Mouse (Mus musculus): ENCODE measurements around the gene Mrps5.
"Not testable (repeated sequence)": the region's sequence is repeated elsewhere in the genome, so short reads cannot be mapped to it uniquely, and the experiment has no call there.

Mrps5 gene

GRCm38 (mm10) chr2:127586694-127587513, at the start of gene Mrps5, which contains the start of gene Zfp661:
Gene Mrps5 (plus strand): TSS chr2:127587222.
Gene Zfp661 (minus strand): TSS chr2:127587094.
- peak; percentile 72 to 85 for DNase-seq

GRCm38 (mm10) chr2:127537548-127537947, 49.5 kb upstream of the Mrps5 start:
- no peak for DNase-seq

DNA sequence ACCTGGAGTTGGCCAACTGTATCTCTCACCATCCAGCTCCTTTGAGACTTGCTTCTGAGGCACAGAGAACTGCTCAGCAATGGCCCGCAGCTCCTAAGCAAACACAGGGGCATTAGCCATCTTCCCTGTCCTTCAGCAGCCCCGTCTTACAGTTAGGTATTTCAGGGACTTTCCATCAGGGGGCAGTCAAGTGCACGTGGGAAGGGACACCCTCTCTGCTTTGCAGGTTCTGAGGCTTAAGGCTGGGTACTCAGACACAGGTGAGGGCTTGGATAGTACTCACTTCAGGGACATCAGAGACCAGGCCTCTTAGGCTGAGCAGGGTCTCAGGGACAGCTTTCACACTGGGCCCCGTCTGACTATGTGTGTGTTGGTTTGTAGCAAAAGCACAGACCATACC, 47.5 kb upstream of the Mrps5 start:
- DNase-seq, result no peak

DNA sequence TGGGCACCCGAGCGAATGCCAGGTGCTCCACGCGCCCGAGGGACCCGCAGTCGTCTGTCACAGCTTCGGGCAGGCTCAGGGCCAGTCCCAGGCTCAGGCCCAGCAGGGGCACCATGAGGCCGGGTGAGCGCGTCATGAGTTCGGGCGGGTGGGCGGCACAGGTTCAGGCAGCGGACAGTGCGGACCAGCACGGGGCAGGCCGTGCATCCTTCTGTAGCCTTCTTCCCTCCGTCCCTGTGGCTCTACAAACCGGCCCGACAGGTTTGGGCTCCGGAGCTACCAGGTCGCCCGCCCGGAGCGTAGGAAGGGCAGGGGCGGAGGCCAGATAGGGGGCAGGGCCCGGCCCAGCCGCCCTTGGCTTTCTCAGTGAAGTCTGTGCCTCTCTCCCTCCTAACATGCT, 45.8 kb upstream of the Mrps5 start, which contains the start of gene Prom2:
TSS of gene Prom2 (minus strand) at position 283 of the 400 bp plus-strand sequence.
- DNase-seq, result no peak

GRCm38 (mm10) chr2:127541697-127542096, 45.3 kb upstream of the Mrps5 start:
- DNase-seq, result no peak

DNA sequence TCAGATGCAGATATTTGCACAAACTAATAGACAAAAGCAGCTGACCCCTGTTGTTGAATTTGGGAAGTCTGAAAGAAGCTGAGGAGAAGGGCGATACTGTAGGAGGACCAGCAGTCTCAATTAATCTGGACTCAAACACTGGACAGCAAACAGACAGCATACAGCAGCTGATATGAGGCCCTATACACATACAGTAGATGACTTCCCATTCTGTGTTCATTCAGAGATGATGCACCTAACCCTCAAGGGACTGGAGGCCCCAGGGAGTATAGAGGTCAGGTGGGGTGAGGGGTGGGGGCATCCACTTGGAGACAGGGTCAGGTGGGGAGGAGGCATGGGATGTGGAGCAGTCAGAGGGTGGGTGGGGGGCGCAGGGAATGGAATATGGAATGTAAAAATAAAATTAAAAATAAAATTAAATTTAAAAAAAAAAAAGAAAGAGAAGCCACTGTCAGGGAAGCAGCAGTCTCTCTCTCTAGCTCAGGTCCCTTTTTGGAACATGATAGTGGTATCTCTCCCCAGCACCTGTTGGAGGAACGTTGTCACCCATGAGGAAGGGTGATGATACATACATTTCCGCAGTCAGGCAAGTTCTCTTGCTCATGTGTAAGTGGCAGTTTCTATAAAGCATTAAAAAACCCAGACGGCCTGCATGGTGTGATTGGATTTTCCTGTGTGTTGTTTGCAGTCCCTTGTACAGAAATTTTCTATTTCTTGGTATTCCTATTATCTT, 38.5 kb upstream of the Mrps5 start:
- no peak for DNase-seq

DNA sequence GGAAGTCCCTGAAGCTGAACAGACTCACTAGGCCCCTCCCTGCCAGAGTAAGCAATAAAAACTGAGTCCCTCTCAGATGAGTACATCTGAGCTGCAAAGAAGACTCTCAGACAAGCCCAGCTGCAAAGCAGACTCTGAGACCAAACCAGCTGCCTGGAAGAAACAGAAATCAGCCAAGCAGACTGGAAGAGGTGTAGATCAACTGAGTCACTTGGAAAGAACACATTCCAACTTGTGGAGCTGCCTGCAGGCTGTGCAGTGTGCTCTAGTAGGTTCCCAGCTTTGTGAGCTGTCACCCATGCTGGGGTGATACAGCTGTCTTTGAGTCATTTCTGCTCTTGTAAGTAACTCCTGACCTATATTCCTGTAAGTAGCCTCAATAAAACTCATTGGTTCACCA, 37.3 kb upstream of the Mrps5 start:
- no peak for DNase-seq

DNA sequence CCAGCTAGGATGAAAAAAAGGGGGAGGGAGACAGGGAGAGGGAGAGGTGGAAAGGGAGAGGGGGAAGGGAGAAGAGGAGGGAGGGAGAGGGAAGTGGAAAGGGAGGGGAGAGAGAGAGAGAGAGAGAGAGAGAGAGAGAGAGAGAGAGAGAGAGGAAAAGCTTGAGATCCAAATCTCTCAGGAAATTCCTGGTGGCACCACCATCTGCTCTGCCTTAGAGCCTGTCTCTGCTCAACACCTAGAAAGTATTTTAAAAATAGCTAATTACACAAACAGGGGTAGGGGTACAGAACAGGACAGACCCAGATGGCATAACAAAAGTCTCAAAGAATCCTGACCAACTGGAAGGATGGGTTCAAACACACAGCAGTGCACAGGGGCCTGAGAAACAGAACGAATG, 36.6 kb upstream of the Mrps5 start:
- no peak for DNase-seq

GRCm38 (mm10) chr2:127551078-127551477, 35.9 kb upstream of the Mrps5 start:
- no peak for DNase-seq

DNA sequence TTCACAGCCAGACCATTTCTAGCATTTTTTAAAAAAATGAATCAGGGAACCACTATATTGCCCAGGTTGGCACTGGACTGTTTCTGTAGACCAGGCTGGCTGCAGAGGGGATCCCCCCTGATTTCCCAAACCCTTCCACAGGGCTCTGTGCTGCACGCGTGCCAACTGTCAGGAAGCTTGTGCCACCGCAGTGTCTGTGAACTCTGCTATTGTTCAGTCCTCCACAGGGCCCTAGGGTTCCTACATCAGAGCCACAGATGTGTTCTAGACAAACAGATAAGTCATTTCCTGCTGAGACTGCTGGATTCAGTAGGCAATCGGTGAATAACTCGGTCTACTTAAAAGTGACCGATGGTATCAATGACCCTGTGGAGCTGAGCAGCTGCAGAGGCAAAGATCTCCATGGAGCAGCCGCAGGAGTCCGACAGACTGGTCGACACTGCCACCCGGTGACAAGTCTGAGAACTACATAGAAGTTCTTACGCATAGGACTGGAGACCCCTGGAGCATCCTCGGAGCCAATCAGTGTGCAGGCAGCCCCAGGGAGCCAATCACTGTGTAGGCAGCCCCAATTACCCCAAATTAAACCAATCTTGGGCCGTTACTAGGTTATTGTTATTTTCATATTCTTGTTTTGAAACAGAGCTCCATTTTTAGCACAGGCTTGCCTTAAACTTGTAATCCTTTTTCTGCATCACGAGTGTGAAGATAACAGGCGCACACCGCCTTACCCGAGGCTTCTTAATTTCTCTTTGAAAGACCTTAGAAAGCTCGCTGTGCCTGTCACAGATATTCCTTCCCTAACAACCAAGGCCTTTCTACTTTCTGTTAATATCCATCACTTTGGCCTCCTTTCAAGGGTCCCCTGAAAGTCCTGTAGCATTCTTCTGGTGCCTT, 27.7 kb upstream of the Mrps5 start:
- peak in 1 of 2 experiments; percentile 55 for DNase-seq

- no peak for DNase-seq
Observed at GRCm38 (mm10) chr2:127573322-127573721, 13.7 kb upstream of the Mrps5 start.

GRCm38 (mm10) chr2:127584436-127584858, 2.6 kb upstream of the Mrps5 start:
- peak; percentile 84 for DNase-seq

DNA sequence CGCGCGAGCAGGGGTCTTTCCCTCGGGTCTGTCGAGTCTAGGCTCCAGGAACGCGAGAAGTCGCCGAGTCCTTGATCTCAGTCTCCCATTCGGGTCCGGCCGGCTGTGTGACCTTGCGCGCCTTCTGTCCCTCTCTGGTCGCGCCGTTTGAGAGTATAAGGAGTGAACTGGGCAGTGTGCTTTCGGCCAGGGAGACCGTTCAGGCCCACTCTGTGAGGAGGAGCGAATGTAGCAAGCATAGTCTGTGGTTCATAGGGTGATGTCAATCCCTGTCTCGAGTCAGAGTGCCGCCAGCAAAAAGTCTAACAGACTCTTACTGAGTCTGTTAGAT, 457 bp downstream of the Mrps5 start:
- no peak for DNase-seq

- no peak for DNase-seq
Observed at GRCm38 (mm10) chr2:127588897-127589296, 1.9 kb downstream of the Mrps5 start.

DNA sequence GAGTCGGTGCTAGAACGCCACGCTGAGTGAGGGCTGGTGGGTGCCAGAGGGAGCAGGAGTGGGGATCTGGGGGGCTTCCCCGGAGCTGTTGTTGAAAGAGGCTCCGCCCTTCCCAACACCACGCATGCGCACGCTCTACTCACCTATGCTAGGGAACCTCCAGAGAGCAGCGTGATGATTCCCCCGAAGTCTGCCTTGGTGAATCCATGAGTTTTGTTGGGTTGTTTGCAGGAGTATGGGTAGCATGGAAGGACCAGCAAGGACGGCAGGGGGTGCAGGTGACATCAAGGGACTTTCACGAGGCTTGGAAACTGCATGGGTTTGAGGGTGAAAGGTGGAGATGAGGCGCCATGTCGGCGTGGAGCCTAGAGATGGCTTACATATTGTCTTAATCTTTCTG, 3.2 kb downstream of the Mrps5 start:
- DNase-seq, result peak; percentile 17 to 47

- no peak for DNase-seq
Observed at GRCm38 (mm10) chr2:127590840-127591239, 3.8 kb downstream of the Mrps5 start.

DNA sequence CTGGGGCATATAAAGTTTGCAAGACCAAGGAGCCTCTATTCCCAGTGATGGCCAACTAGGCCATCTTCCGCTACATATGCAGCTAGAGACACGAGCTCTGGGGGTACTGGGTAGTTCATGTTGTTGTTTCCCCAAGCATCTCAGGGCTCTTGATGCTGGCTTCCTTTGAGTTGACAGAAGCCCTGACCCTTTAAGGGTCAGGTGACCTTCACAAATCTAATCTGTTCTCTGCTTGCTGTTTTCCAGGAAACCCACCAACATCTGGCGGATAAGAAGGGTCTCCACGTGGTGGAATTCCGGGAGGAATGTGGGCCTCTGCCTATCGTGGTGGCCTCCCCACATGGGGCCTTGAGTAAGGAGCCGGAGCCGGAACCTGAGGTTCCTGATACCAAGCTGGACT, 16.4 kb downstream of the Mrps5 start:
- not testable (repeated sequence) for DNase-seq

DNA sequence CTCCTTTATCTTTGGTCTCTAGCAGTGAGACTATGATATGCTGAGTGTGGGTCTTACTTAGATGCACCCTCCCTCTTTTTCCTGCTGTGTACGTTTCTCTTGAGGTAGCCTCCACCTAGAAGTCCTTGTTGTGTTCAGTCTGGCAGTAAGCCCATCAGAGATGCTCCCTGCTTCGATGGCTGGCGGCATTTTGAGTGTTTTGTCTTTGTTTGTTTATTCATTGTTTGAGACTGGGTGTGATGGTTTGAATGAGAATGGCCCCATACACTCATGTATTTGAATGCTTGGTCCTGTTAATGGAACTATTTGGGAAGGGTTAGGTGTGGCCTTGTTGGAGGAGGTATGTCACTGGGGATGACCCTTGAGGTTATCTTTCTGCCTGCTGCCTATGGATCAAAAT, 18.2 kb downstream of the Mrps5 start:
- no peak for DNase-seq

- no peak for DNase-seq
Observed at GRCm38 (mm10) chr2:127608234-127608633, 21.2 kb downstream of the Mrps5 start.

DNA sequence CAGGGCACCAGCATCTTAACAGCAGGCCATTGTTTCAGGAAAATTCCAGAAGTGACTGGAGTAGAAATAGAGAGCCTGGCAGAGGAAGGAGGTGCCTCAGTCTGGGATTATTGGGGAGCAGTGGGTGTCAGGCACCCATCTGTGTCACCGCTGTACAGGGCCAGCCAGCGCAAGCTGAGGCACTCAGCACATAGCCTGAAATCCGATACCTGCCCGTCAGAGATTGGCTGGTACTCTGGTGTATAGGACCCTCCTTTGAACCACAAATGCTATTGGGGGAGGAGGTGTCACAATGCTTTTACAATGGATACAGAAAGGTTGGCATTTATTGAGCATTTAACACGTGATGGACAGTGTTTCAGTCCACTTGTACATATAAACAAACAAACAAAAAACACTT, 22.0 kb downstream of the Mrps5 start:
- no peak for DNase-seq

GRCm38 (mm10) chr2:127611386-127611785, 24.4 kb downstream of the Mrps5 start:
- DNase-seq, result no peak

GRCm38 (mm10) chr2:127612288-127612687, 25.3 kb downstream of the Mrps5 start:
- no peak for DNase-seq

DNA sequence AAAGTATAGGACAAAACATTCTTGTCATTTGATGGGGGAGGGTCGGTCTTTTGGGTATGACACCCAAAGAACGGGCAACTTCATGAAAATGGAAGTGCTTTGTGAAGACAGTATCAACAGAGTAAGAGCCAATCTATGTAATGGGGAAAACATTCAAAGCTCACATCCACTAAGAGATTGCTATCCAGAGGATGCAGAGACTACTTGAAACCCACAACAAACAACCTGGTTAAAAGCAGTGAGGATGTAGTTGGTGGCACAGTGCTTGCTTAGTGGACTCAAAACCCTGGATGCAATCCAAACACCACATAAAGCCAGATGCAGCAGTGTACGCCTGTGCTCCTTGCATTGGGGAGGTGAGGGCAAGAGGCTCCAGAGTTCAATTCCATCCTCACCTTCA, 32.3 kb downstream of the Mrps5 start:
- no peak for DNase-seq
